8 mouse cellular contexts compared by ENCODE assay signal in genomic region chr3:103279182-103280149, GRCm38 (mm10). TPM values are rescaled to one million over a fixed set of nuclear protein-coding genes. Genes with fewer than 3 reads are reported as not detected.
DNase-seq lines count a peak whose midpoint lies in the region; ATAC-seq lines count a peak whose summit lies in the region.

Trim33 (plus strand) TSS chr3:103279293.

- H3K4me3 ChIP-seq in hindbrain, embryonic 12.5 days: peak within 1 kb of the TSS; percentile 99

- peak within 1 kb of the TSS; percentile 100 for H3K9ac ChIP-seq in hindbrain, embryonic 12.5 days

- no peaks in the 10 kb centered on the region for H3K9me3 ChIP-seq in hindbrain, embryonic 12.5 days (replicated peaks)

- H3K27me3 ChIP-seq in hindbrain, embryonic 12.5 days: no peaks in the 10 kb centered on the region

- DNase-seq in Muller cell, postnatal 12 days (ENCODE audit: inconsistent ontology term): peak; percentile 97
- peak; percentile 90 for DNase-seq in cerebellum, adult 9-11 months
- DNase-seq in frontal cortex, postnatal 10 days (ENCODE audit: low spot score in 2 of 2): peak; percentile 80 to 88
- peak; percentile 90 to 91 for DNase-seq in layer of hippocampus, postnatal 14 days (ENCODE audit: low spot score in 2 of 2)
- peak; percentile 88 for DNase-seq in lung, postnatal 14 days
- peak; percentile 89 for DNase-seq in retina, adult 2 months (ENCODE audit: low read depth, low spot score)
- DNase-seq in thymus, postnatal 36 days: peak; percentile 91

- WGBS in hindbrain, embryonic 12.5 days: under 1% methylated on average over 96 of the region's 136 CpGs

- ATAC-seq in hindbrain, embryonic 12.5 days (ENCODE audit: low FRiP score): peak; percentile 89

- peak within 1 kb of the TSS; percentile 82 for H3K4me2 ChIP-seq in hindbrain, embryonic 12.5 days (replicated peaks)

- H3K27ac ChIP-seq in hindbrain, embryonic 12.5 days: peak within 1 kb of the TSS; percentile 98

- H3K4me1 ChIP-seq in hindbrain, embryonic 12.5 days: peaks cover 22% of the 10 kb centered on the region

- H3K36me3 ChIP-seq in hindbrain, embryonic 12.5 days: peaks cover 7% of the 10 kb centered on the region; the same call in 1 of the 2 replicates

RNA-seq across cellular contexts. Expression of gene Trim33, which starts in this region (rescaled TPM):
- 39.2 and 42.6 TPM in 2 replicates for polyA plus RNA-seq in hindbrain, embryonic 12.5 days (2016; fragmentation: Nextera tagmentation; extraction: Ambion mirVana)
- 10 to 100 TPM; 50.1 to 50.2 TPM for total RNA-seq in layer of hippocampus, postnatal 14 days (2021)

Comparison
In these comparisons a context has a peak if more than half of its experiments do, and no peak if none do; other contexts are left out.
1. Peak in every context shown above with its lines: DNase-seq, ATAC-seq, H3K4me3 ChIP-seq and H3K27ac ChIP-seq.